Mouse (Mus musculus) granulocyte monocyte progenitor cell, adult 5-6 weeks (primary cell): ENCODE results near the gene Gbgt1. TPM values are rescaled to one million over a fixed set of nuclear protein-coding genes. Genes with fewer than 3 reads are reported as not detected.
"Not testable (repeated sequence)": the region's sequence is repeated elsewhere in the genome, so short reads cannot be mapped to it uniquely, and the experiment has no call there.

Source experiments
- ATAC-seq: replicated peaks from 2 replicates; pipeline ENCODE4 v1.8.0; 2016; ENCODE audit warnings: mild to moderate bottlenecking, moderate TSS enrichment, inconsistent platforms; ENCODE audit not compliant: poor library complexity, severe bottlenecking
- total RNA-seq, 2 experiments: library from RNA; stranded (forward) in 1 of 2; stranded (reverse) in 1 of 2; fragments of 200-712, 200-1000 nt in 1 of 2; fragments of >200 nt in 1 of 2; fragmentation: Nextera tagmentation in 1 of 2; gene quantifications; 2 replicates each; pipeline ENCODE4 v1.2.3; 2014 to 2017

Gbgt1 gene
- total RNA-seq (2014; fragmentation: Nextera tagmentation) = not detected in 2 replicates
- not detected in 2 replicates for total RNA-seq (2017)

- ATAC-seq = peak; percentile 26; the same call in 1 of the 2 replicates
Measured at GRCm38 (mm10) chr2:28496671-28497070, at the start of gene Gbgt1. Gbgt1 (plus strand) TSS chr2:28496891.

- ATAC-seq = no peak
Measured at GRCm38 (mm10) chr2:28447315-28447670, 49.4 kb upstream of the Gbgt1 start.

DNA sequence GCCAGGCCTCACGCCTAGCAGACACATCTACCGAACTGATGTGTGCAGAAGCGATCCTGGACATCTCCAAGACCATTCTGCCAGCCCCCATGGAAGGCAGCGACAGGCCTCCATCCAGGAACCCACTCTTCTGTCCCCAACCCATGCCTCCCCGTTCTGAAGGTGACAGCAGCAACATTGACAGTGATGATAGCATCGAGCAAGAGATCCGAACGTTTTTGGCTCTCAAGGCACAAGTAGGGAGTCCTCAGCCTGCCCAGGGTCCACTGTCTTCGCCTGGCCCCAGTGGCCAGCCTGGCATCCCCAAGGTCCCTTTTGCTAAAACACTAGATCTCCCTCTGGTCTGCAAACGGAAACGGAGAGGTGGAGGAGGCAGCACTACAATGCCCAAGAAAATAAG lies 45.0 kb upstream of the Gbgt1 start:
- ATAC-seq = no peak

- ATAC-seq = no peak
Measured at GRCm38 (mm10) chr2:28453539-28453938, 43.2 kb upstream of the Gbgt1 start.

DNA sequence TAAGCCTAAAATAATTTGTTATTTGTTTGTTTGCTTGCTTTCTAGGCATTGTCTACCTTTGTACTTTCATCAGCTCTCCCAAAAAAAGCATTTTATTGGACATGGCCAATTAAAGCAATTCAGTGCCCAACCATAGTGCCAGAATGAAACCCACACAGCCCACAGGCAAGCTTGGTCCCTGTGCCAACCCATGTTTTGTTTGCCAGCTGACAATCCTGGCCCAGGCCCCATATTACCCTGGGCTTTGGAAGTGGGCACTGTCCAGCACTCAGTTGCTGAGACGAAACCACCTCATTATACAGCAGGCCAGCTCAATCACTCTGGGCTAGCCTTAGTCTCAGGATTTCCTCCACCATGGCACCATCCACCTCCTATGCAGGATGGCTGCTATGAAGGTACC lies 40.1 kb upstream of the Gbgt1 start:
- no peak for ATAC-seq

DNA sequence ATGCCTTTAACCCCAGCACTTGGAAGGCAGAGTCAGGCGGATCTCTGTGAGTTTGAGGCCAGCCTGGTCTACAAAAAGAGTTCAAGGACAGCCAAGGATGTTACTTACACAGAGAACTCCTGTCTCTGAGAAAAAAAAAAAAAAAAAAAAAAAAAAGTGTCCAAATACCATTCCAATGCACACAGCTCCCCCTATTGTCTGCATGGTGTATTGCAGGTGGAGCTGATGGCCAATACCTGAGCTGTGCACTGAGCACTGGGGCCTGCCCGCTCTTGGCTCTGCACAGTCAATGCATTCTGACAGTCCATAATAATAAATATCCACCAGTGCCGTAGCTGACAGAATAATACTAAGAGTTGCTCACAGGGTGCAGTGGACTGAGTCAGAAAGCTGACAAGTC lies 32.8 kb upstream of the Gbgt1 start:
- ATAC-seq = 0 out of 2 replicates have a peak, but pooled peaks have one; percentile 33

DNA sequence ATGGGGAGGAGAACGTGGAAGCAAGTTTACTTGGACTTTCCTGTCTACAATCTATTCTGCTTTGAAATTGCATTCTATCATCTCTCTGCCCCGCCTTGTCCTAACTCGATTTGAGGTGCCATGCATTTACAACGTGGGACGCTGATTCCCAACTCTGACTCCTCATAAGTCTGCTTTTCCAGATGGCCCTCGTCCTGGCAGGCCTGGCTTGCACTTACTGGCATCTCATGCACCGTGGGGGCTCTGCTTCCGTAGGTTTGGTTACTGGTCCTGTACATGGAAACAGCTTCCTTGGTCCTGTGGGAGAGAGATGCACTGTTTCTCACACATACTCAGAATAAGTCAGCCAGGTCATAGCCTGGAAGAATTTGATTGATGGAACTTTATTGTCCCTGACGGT lies 31.8 kb upstream of the Gbgt1 start:
- no peak for ATAC-seq

- peak; percentile 36 for ATAC-seq
Measured at GRCm38 (mm10) chr2:28465836-28466518, 30.7 kb upstream of the Gbgt1 start, which contains the start of gene 1700007K13Rik. 1700007K13Rik (minus strand) TSS chr2:28466332.

DNA sequence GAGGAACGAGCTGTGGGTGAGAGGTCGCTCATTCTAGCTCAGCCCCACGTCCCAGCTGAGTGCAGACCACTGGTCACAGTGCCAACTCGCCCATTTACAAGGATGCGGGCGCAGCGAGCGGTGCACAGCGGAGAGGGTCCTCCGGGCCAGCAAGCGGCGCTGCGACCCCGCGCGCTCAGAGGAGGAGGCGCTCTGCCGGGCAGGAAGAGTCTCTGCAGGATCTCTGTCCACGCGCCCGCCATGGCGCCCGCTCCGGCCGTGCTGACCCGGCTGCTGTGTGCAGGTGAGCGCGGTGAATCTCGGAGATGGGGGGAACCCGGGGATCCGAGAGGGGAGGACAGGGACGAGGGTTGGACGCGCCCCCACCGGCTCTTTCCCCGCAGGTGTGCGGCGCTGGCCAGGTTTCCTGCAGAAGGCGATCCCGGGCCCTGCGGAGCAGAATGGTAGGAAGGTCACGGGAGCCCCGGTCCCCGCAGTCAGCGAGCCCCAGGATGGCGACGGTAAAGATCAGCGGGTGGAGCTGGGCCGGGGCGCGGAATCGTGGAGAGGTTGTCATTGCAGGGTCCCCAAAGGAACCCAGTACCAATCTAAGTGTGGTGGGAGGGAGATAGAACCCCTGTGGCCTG lies 28.7 kb upstream of the Gbgt1 start, which contains the start of gene Mrps2:
Gene Mrps2 (plus strand): TSS at position 207 of the 626 bp plus-strand sequence.
- peak; percentile 96 for ATAC-seq

DNA sequence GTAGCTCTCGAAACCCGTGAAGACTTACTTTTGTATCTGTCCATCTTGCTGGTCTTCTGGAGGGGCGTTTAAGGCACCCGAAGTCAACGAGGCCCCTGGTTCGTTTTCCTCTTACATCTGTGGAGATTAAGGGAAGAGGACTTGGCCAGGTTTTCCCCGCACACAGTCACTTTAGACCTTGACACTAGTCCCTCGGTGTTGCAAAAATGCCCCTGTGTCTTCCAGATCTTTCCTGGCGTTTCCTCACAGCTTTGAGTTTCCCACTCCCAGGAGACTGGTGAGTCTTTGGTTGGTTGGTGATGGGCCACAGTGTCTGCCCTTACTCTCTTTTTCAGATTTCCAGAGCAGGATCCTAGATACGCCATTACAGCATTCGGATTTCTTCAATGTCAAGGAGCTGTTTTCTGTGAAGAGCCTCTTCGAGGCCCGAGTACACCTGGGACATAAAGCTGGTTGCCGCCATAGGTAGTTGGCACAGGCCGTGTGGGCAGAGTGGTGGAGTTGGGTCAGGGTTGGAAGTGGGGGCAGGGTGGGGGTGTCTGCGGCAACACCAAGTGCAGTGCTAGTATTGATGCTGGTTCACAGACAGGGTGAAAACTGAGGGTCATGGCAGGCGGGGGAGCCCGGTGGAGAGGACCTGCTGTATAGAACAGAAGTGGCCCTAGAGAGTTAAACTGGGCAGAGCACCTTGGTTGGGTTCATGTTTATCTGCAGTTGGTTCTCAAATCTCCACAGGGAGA lies 28.0 kb upstream of the Gbgt1 start:
- no peak for ATAC-seq

DNA sequence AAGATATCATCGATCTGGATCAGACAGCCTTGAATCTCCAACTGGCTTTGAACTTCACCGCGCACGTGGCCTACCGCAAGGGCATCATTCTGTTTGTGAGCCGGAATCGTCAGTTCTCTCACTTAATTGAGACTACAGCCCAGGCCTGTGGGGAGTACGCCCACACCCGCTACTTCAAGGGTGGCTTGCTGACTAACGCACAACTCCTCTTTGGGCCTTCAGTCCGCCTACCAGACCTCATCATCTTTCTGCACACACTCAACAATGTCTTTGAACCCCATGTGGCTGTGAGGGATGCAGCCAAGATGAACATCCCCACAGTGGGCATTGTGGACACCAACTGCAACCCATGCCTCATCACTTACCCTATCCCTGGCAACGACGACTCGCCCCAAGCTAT lies 27.2 kb upstream of the Gbgt1 start:
- ATAC-seq = no peak

GRCm38 (mm10) chr2:28470591-28470990 lies 26.1 kb upstream of the Gbgt1 start:
- ATAC-seq = no peak

- ATAC-seq = not testable (repeated sequence)
Measured at GRCm38 (mm10) chr2:28472011-28472410, 24.7 kb upstream of the Gbgt1 start.

DNA sequence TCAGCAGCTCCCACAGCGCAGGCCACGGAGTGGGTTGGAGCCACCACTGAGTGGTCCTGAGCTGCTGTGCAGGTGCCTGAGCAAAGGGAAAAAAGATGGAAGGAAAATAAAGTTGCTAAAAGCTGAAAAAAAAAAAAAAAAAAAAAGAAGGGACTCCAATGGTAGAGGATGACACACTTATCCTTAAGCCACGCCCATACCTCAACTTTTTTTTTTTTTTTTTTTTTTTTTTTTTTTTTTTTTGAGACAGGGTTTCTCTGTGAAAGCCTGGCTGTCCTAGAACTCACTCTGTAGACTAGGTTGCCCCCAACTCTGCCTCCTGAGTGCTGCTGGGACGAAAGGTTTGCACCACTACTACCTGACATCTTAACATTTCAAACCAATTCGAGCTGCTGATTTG lies 18.7 kb upstream of the Gbgt1 start:
- ATAC-seq = not testable (repeated sequence)

DNA sequence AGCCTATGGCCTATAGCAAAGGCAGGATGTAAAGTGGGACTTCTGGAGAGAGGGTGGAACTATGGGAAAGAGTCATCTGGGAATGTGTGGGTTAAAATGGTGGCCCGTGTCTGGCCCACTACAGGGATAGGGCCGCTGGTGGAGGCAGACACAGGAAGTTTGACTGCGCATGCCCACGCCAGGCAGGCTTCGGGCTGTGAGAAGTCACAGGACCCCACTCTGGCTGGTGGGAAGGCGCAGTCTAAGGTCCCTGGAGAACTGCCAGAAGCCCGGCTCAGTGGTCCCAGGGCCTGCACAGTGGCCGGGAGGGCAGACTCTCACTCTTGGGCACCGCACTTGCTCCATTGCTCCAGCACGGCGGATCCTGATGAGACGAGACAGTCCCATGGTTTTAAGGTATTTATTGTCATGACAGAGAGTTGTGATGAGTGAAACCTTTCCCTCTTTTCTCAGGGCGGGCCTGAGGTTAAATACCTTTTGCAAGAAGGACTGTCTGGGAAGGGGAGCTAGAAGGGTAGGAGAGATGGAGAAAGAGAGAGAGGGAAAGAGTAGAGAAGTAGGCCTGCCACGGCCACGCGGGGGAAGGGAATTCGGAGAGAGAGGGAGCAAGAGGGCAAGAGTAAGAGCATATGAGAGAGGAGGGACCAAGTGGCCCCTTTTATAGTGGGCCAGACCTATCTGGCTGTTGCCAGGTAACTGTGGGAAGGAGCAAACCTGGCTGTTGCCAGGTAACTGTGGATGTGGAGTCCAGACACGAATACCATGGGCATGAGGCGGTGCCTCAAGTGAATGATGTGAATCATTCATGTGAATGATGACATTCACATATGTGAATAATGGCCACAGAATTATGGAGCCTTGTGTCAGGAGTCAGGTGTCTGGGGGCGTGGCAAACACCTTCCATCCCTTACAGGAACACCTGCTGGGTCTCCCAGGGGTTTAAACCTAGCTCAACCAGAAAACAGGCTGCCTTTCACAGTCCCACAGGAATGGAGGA lies 17.2 kb upstream of the Gbgt1 start:
- ATAC-seq = no peak

DNA sequence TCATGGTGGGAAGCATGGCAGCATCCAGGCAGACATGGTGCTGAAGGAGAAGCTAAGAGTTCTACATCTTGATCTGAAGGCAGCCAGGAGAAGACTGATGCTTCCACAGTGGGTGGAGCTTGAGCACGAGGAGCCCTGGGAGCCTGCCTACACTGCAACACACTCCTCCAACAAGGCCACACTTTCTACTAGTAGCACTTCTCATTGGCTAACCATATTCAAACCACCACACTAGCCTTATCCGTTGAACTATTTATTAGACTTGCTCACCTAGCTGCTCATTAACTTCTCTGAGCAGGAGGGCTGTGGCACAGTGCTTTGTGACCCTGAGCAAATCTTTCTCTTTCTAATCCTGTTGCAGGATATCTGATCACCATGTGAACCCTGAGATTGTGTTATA lies 12.8 kb upstream of the Gbgt1 start:
- no peak for ATAC-seq

GRCm38 (mm10) chr2:28494521-28494920 lies 2.2 kb upstream of the Gbgt1 start:
- no peak for ATAC-seq

DNA sequence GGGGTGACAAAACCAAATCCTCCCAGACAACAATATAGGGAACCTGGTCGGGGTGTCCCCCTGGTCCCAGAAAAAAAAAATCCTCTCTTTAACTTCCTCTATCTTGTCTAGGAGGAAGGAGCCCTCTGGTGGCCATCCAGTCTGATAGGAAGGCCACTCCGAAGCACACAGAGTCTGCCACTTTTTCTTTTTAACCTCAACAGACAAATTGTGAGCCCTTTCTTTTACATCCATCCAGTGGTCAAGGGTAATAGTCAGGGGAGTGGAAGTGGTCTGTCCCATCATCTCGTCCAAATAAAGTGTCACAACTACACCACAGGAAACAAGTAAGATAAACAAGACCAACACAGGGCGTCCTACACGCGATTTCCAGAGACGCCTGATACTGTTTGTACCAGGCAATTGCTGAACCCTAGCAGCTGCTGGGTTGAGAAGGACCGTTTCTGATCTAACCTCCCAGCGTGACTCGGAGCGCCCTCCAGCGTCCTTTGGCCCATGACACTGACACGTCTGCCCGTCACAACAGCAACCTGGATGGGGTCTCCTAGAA lies 1.4 kb upstream of the Gbgt1 start:
- ATAC-seq = peak; percentile 97

- ATAC-seq = no peak
Measured at GRCm38 (mm10) chr2:28495801-28496595, 693 bp upstream of the Gbgt1 start.
